Mouse (Mus musculus): Measurements from ENCODE around the gene Ppp1r32. TPM values are rescaled to one million over a fixed set of nuclear protein-coding genes. Genes with fewer than 3 reads are reported as not detected.

The Ppp1r32 gene
- total and polyA plus RNA-seq, 2 experiments from 2014 or later = 2.3 to 4.0 TPM

GRCm38 (mm10) chr19:10429371-10429770, 53.4 kb downstream of the Ppp1r32 start:
- ATAC-seq (no peak), DNase-seq (ENCODE audit: low spot score) (no peak)
- 84% methylated on average over 8 of the region's 8 CpGs for WGBS
- Histone ChIP-seq H3K36me3 (ENCODE audit: insufficient read depth, low read length) (no peaks in the 10 kb centered on the region), H3K4me1 (ENCODE audit: insufficient read depth, low read length) (peaks cover 11% of the 10 kb centered on the region; the same call in 1 of the 2 replicates), H3K9ac (replicated peaks; ENCODE audit: low read length) (no peak overlapping the region), H3K4me3 (ENCODE audit: low read length) (no peak overlapping the region), H3K27ac (no peak overlapping the region), H3K4me2 (ENCODE audit: low read depth, low read length) (no peak overlapping the region), H3K27me3 (ENCODE audit: insufficient read depth, low read length) (no peaks in the 10 kb centered on the region), H3K9me3 (ENCODE audit: low read length) (no peaks in the 10 kb centered on the region)
- TF ChIP-seq CTCF (IDR thresholded peaks at IDR 0.05; ENCODE audit: low read depth) = no peak

- Histone ChIP-seq H3K4me1 (ENCODE audit: insufficient read depth, low read length) (peaks cover 11% of the 10 kb centered on the region; the same call in 1 of the 2 replicates), H3K9ac (replicated peaks; ENCODE audit: low read length) (no peak overlapping the region), H3K9me3 (ENCODE audit: low read length) (no peaks in the 10 kb centered on the region), H3K27me3 (ENCODE audit: insufficient read depth, low read length) (no peaks in the 10 kb centered on the region), H3K4me2 (ENCODE audit: low read depth, low read length) (no peak overlapping the region), H3K36me3 (ENCODE audit: insufficient read depth, low read length) (no peaks in the 10 kb centered on the region), H3K27ac (no peak overlapping the region), H3K4me3 (ENCODE audit: low read length) (no peak overlapping the region)
- DNase-seq (ENCODE audit: low spot score) = peak; percentile 7
- 71% methylated on average over 9 of the region's 9 CpGs for WGBS
- ATAC-seq = no peak
- no peak for TF ChIP-seq CTCF (IDR thresholded peaks at IDR 0.05; ENCODE audit: low read depth)
Measured at GRCm38 (mm10) chr19:10427431-10427830, 55.3 kb downstream of the Ppp1r32 start.

- no peaks in the 10 kb centered on the region for H3K9me3 ChIP-seq (ENCODE audit: low read length)
- WGBS = 40% methylated on average over 6 of the region's 6 CpGs
- H3K27ac ChIP-seq = no peak overlapping the region
- H3K9ac ChIP-seq (replicated peaks; ENCODE audit: low read length) = no peak overlapping the region
- peaks cover 11% of the 10 kb centered on the region; the same call in 1 of the 2 replicates for H3K4me1 ChIP-seq (ENCODE audit: insufficient read depth, low read length)
- DNase-seq (ENCODE audit: low spot score) = peak; percentile 6
- no peaks in the 10 kb centered on the region for H3K36me3 ChIP-seq (ENCODE audit: insufficient read depth, low read length)
- H3K4me3 ChIP-seq (ENCODE audit: low read length) = no peak overlapping the region
- ATAC-seq = no peak
- no peak overlapping the region for H3K4me2 ChIP-seq (ENCODE audit: low read depth, low read length)
- no peak for TF ChIP-seq CTCF (IDR thresholded peaks at IDR 0.05; ENCODE audit: low read depth)
- H3K27me3 ChIP-seq (ENCODE audit: insufficient read depth, low read length) = no peaks in the 10 kb centered on the region
Measured at GRCm38 (mm10) chr19:10426793-10427192, 55.9 kb downstream of the Ppp1r32 start.

- ATAC-seq = no peak
- peaks cover 11% of the 10 kb centered on the region; the same call in 1 of the 2 replicates for H3K4me1 ChIP-seq (ENCODE audit: insufficient read depth, low read length)
Measured at GRCm38 (mm10) chr19:10426312-10426711, 56.4 kb downstream of the Ppp1r32 start.

GRCm38 (mm10) chr19:10425484-10426270, 57.1 kb downstream of the Ppp1r32 start:
- Histone ChIP-seq H3K4me1 (ENCODE audit: insufficient read depth, low read length) (peaks cover 11% of the 10 kb centered on the region; the same call in 1 of the 2 replicates), H3K9me3 (ENCODE audit: low read length) (no peaks in the 10 kb centered on the region), H3K36me3 (ENCODE audit: insufficient read depth, low read length) (no peaks in the 10 kb centered on the region), H3K27me3 (ENCODE audit: insufficient read depth, low read length) (no peaks in the 10 kb centered on the region), H3K27ac (no peak overlapping the region), H3K9ac (replicated peaks; ENCODE audit: low read length) (no peak overlapping the region), H3K4me3 (ENCODE audit: low read length) (no peak overlapping the region), H3K4me2 (ENCODE audit: low read depth, low read length) (no peak overlapping the region)
- ATAC-seq (peak; percentile 9; the same call in 1 of the 2 replicates), DNase-seq (ENCODE audit: low spot score) (peak; percentile 6)
- no peak for TF ChIP-seq CTCF (IDR thresholded peaks at IDR 0.05; ENCODE audit: low read depth)
- WGBS = 50% methylated on average over 13 of the region's 13 CpGs

More at GRCm38 (mm10) chr19:10426312-10426711, 56.4 kb downstream of the Ppp1r32 start:
- Histone ChIP-seq H3K27me3 (ENCODE audit: insufficient read depth, low read length) (no peaks in the 10 kb centered on the region), H3K9me3 (ENCODE audit: low read length) (no peaks in the 10 kb centered on the region), H3K4me2 (ENCODE audit: low read depth, low read length) (no peak overlapping the region), H3K27ac (no peak overlapping the region), H3K9ac (replicated peaks; ENCODE audit: low read length) (no peak overlapping the region), H3K4me3 (ENCODE audit: low read length) (no peak overlapping the region), H3K36me3 (ENCODE audit: insufficient read depth, low read length) (no peaks in the 10 kb centered on the region)
- 41% methylated on average over 25 of the region's 25 CpGs for WGBS
- TF ChIP-seq CTCF (IDR thresholded peaks at IDR 0.05; ENCODE audit: low read depth) = no peak
- peak; percentile 5 for DNase-seq (ENCODE audit: low spot score)

GRCm38 (mm10) chr19:10424751-10425150, 58.0 kb downstream of the Ppp1r32 start:
- TF ChIP-seq CTCF (IDR thresholded peaks at IDR 0.05; ENCODE audit: low read depth) = no peak
- H3K36me3 ChIP-seq (ENCODE audit: insufficient read depth, low read length) = no peaks in the 10 kb centered on the region
- H3K9ac ChIP-seq (replicated peaks; ENCODE audit: low read length) = no peak overlapping the region
- no peak overlapping the region for H3K4me2 ChIP-seq (ENCODE audit: low read depth, low read length)
- no peaks in the 10 kb centered on the region for H3K27me3 ChIP-seq (ENCODE audit: insufficient read depth, low read length)
- WGBS = 19% methylated on average over 1 of the region's 1 CpGs
- DNase-seq (ENCODE audit: low spot score) (no peak), ATAC-seq (no peak)
- H3K9me3 ChIP-seq (ENCODE audit: low read length) = no peaks in the 10 kb centered on the region
- no peak overlapping the region for H3K27ac ChIP-seq
- H3K4me1 ChIP-seq (ENCODE audit: insufficient read depth, low read length) = peaks cover 5% of the 10 kb centered on the region; the same call in 1 of the 2 replicates
- H3K4me3 ChIP-seq (ENCODE audit: low read length) = no peak overlapping the region

Other genes starting within 250 kb of the Ppp1r32 start
- 5.1 and 5.9 TPM in 2 replicates for gene Myrf, start 242.2 kb downstream of the Ppp1r32 start, total RNA-seq (2014; rRNA removed)
- 1.7 and 2.0 TPM in 2 replicates for gene Myrf, start 242.2 kb downstream of the Ppp1r32 start, polyA plus RNA-seq (2015; fragmentation: Nextera tagmentation; extraction: Ambion mirVana)
- gene Dagla, start 178.1 kb downstream of the Ppp1r32 start, total RNA-seq (2014; rRNA removed) = 33.7 and 35.0 TPM in 2 replicates
- 9.0 and 10.9 TPM in 2 replicates for gene Dagla, start 178.1 kb downstream of the Ppp1r32 start, polyA plus RNA-seq (2015; fragmentation: Nextera tagmentation; extraction: Ambion mirVana)
- 93.4 and 114 TPM in 2 replicates for gene Syt7, start 93.8 kb downstream of the Ppp1r32 start, total RNA-seq (2014; rRNA removed)
- gene Syt7, start 93.8 kb downstream of the Ppp1r32 start, polyA plus RNA-seq (2015; fragmentation: Nextera tagmentation; extraction: Ambion mirVana) = 11.9 and 17.4 TPM in 2 replicates
- 6.5 and 6.8 TPM in 2 replicates for gene Lrrc10b, start 25.5 kb downstream of the Ppp1r32 start, total RNA-seq (2014; rRNA removed)
- gene Lrrc10b, start 25.5 kb downstream of the Ppp1r32 start, polyA plus RNA-seq (2015; fragmentation: Nextera tagmentation; extraction: Ambion mirVana) = 2.0 and 2.1 TPM in 2 replicates
- 44.9 and 47.4 TPM in 2 replicates for gene Cpsf7, start 42.3 kb upstream of the Ppp1r32 start, total RNA-seq (2014; rRNA removed)
- gene Cpsf7, start 42.3 kb upstream of the Ppp1r32 start, polyA plus RNA-seq (2015; fragmentation: Nextera tagmentation; extraction: Ambion mirVana) = 34.4 and 36.2 TPM in 2 replicates
- gene Sdhaf2, start 43.2 kb upstream of the Ppp1r32 start, total RNA-seq (2014; rRNA removed) = 47.7 and 58.2 TPM in 2 replicates
- gene Sdhaf2, start 43.2 kb upstream of the Ppp1r32 start, polyA plus RNA-seq (2015; fragmentation: Nextera tagmentation; extraction: Ambion mirVana) = 60.2 and 64.2 TPM in 2 replicates
- gene Tmem216, start 73.3 kb upstream of the Ppp1r32 start, total RNA-seq (2014; rRNA removed) = 20.7 and 28.4 TPM in 2 replicates
- 35.8 and 42.0 TPM in 2 replicates for gene Tmem216, start 73.3 kb upstream of the Ppp1r32 start, polyA plus RNA-seq (2015; fragmentation: Nextera tagmentation; extraction: Ambion mirVana)
- gene Cyb561a3, start 94.2 kb upstream of the Ppp1r32 start, total RNA-seq (2014; rRNA removed) = 18.0 TPM in 2 replicates
- gene Cyb561a3, start 94.2 kb upstream of the Ppp1r32 start, polyA plus RNA-seq (2015; fragmentation: Nextera tagmentation; extraction: Ambion mirVana) = 15.6 and 16.6 TPM in 2 replicates
- gene Tmem138, start 94.4 kb upstream of the Ppp1r32 start, total RNA-seq (2014; rRNA removed) = 15.1 and 16.6 TPM in 2 replicates
- 34.6 and 35.7 TPM in 2 replicates for gene Tmem138, start 94.4 kb upstream of the Ppp1r32 start, polyA plus RNA-seq (2015; fragmentation: Nextera tagmentation; extraction: Ambion mirVana)
- 274 and 288 TPM in 2 replicates for gene Ddb1, start 122.4 kb upstream of the Ppp1r32 start, total RNA-seq (2014; rRNA removed)
- gene Ddb1, start 122.4 kb upstream of the Ppp1r32 start, polyA plus RNA-seq (2015; fragmentation: Nextera tagmentation; extraction: Ambion mirVana) = 144 and 146 TPM in 2 replicates
- gene Tkfc, start 122.7 kb upstream of the Ppp1r32 start, total RNA-seq (2014; rRNA removed) = 10.3 and 18.2 TPM in 2 replicates
- 18.4 TPM in 2 replicates for gene Tkfc, start 122.7 kb upstream of the Ppp1r32 start, polyA plus RNA-seq (2015; fragmentation: Nextera tagmentation; extraction: Ambion mirVana)
- gene Vwce, start 151.3 kb upstream of the Ppp1r32 start, total RNA-seq (2014; rRNA removed) = 1.3 and 7.0 TPM in 2 replicates
- gene Vwce, start 151.3 kb upstream of the Ppp1r32 start, polyA plus RNA-seq (2015; fragmentation: Nextera tagmentation; extraction: Ambion mirVana) = 1.5 and 1.7 TPM in 2 replicates
- gene Pga5, start 195.1 kb upstream of the Ppp1r32 start, total RNA-seq (2014; rRNA removed) = not detected in 2 replicates
- gene Pga5, start 195.1 kb upstream of the Ppp1r32 start, polyA plus RNA-seq (2015; fragmentation: Nextera tagmentation; extraction: Ambion mirVana) = not detected in 2 replicates
- gene Vps37c, start 205.8 kb upstream of the Ppp1r32 start, total RNA-seq (2014; rRNA removed) = 29.8 and 30.7 TPM in 2 replicates
- gene Vps37c, start 205.8 kb upstream of the Ppp1r32 start, polyA plus RNA-seq (2015; fragmentation: Nextera tagmentation; extraction: Ambion mirVana) = 25.8 and 27.2 TPM in 2 replicates